Mouse (Mus musculus) forebrain, embryonic 14.5 days (tissue): ENCODE results near the gene Mad1l1. TPM values are rescaled to one million over a fixed set of nuclear protein-coding genes. Genes with fewer than 3 reads are reported as not detected.

Experiments used
- ATAC-seq: fragments of 200-750 bp; cut with Nextera tagmentation; 2 replicates; pipeline ENCODE4 v1.8.0; 2017; ENCODE audit warnings: mild to moderate bottlenecking, moderate library complexity
- DNase-seq: peaks from one replicate; pipeline ENCODE4 v3.0.0-alpha.2; 2015; ENCODE audit warnings: low spot score
- H3K27ac ChIP-seq: fragments of 300-500 bp; sonication (generic); 2 replicates; pipeline ENCODE4 v1.5.1; 2014; ENCODE audit warnings: low read depth, mild to moderate bottlenecking, control low read depth, low read length, moderate library complexity
- H3K27me3 ChIP-seq: fragments of 300-500 bp; sonication (generic); replicated peaks from 2 replicates; pipeline ENCODE4 v1.6.1; 2014; ENCODE audit warnings: low read length, control low read depth, mixed read lengths; ENCODE audit not compliant: control insufficient read depth, insufficient read depth
- H3K36me3 ChIP-seq: fragments of 300-500 bp; sonication (generic); 2 replicates; pipeline ENCODE4 v1.6.1; 2014; ENCODE audit warnings: low read length, control low read depth; ENCODE audit not compliant: control insufficient read depth, insufficient read depth
- H3K4me1 ChIP-seq: fragments of 300-500 bp; sonication (generic); 2 replicates; pipeline ENCODE4 v1.6.1; 2014; ENCODE audit warnings: antibody characterized with exemption, low read length, control low read depth; ENCODE audit not compliant: control insufficient read depth, insufficient read depth
- H3K4me2 ChIP-seq: fragments of 300-500 bp; sonication (generic); 2 replicates; pipeline ENCODE4 v1.6.1; 2014; ENCODE audit warnings: mild to moderate bottlenecking, control low read depth, low read length
- H3K4me3 ChIP-seq: fragments of 300-500 bp; sonication (generic); 2 replicates; pipeline ENCODE4 v1.5.1; 2014; ENCODE audit warnings: low read depth, low read length, control low read depth
- H3K9ac ChIP-seq: fragments of 300-500 bp; sonication (generic); 2 replicates; pipeline ENCODE4 v1.6.1; 2014; ENCODE audit warnings: mild to moderate bottlenecking, low read length, control low read depth, moderate library complexity
- H3K9me3 ChIP-seq: fragments of 300-500 bp; sonication (generic); replicated peaks from 2 replicates; pipeline ENCODE4 v1.6.1; 2016; ENCODE audit warnings: low read length, control low read depth, mixed read lengths; ENCODE audit not compliant: control insufficient read depth
- WGBS: fragments of 180-500 bp; shearing (Covaris S2); extraction: QIAGEN DNeasy Blood & Tissue Kit; methylation state at CpG from one replicate; pipeline ENCODE4 v1.1.7; 2014; 5-methylcytosine and 5-hydroxymethylcytosine counted together
- polyA plus RNA-seq: library from polyadenylated mRNA; unstranded; fragments of >200 nt; fragmentation: Nextera tagmentation; extraction: Ambion mirVana; gene quantifications from 2 replicates; pipeline ENCODE4 v1.2.1, GENCODE M21; 2014

The Mad1l1 gene
- polyA plus RNA-seq, 1 experiment from 2014 or later: 29.2 TPM

DNA sequence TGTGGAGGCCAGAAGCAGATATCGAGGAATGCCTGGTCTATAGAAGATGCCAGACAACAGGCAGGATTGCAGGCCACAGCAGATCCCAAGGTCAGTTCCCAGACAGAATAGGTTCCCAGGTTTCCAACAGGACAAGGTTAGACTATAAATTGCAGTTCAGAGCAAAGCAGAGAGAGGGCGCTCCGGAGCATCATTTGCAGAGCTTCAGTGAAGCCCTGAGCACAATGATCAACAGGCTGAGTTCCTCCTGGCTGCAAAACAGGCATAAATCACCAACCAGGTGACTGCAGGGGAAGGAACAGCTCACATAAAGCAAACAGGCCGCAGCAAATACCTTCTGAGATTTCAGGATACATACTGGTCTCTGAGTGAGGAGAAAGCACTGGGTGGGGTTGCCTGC lies 123.6 kb downstream of the Mad1l1 start:
- Histone ChIP-seq H3K27ac (no peak overlapping the region), H3K4me1 (no peaks in the 10 kb centered on the region), H3K27me3 (no peaks in the 10 kb centered on the region), H3K4me2 (no peak overlapping the region), H3K9me3 (no peaks in the 10 kb centered on the region), H3K9ac (no peak overlapping the region), H3K4me3 (no peak overlapping the region), H3K36me3 (no peaks in the 10 kb centered on the region; the same call in 1 of the 2 replicates)
- 32% methylated on average over 4 of the region's 4 CpGs for WGBS
- DNase-seq: peak; percentile 78
- no peak for ATAC-seq

DNA sequence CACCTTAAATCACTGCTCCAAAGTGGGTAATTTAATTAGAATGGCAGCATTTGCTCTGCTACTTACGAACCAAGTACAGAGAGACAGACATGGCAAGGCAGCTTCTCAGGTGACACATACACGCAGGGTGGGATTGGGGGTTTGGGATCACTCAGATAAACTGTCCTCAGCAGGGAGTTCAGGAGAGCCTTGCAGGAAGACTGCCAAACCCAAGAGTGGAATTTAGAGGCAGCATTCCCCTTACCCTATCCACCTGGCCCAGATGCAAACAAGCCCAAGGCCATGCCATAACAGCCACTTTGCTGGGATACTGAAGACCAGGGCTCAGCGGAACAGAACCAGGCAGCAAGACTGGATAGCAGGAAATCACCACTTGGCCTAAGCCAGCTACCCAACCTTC lies 124.9 kb downstream of the Mad1l1 start:
- no peak for DNase-seq
- no peaks in the 10 kb centered on the region; the same call in 1 of the 2 replicates for H3K36me3 ChIP-seq
- no peak overlapping the region for H3K4me3 ChIP-seq
- ATAC-seq: no peak
- no peaks in the 10 kb centered on the region for H3K27me3 ChIP-seq
- no peaks in the 10 kb centered on the region for H3K4me1 ChIP-seq
- H3K27ac ChIP-seq: no peak overlapping the region
- H3K4me2 ChIP-seq: no peak overlapping the region
- WGBS: 91% methylated on average over 3 of the region's 3 CpGs
- no peaks in the 10 kb centered on the region for H3K9me3 ChIP-seq
- no peak overlapping the region for H3K9ac ChIP-seq

DNA sequence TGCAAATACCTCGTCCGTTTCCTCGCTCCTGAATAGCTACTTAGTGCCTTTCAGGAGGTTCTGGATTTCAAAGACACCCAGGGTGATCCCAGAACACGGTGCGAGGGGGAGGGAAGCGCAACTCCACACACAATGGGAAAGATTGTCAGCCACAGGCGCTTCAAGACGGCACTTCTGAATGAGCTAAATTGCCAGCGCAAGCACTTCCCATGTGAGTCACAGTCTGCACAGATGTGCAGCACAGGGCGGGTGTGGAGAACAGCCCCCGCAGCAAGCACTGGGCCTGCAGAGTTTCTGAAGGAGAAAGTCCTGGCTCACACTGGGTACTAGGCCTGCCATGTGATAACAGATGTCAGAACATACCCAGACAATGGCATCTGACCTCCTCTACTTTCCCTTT lies 127.2 kb downstream of the Mad1l1 start:
- H3K27me3 ChIP-seq: no peaks in the 10 kb centered on the region
- no peaks in the 10 kb centered on the region for H3K4me1 ChIP-seq
- no peak overlapping the region; the same call in 1 of the 2 replicates for H3K27ac ChIP-seq
- peak; percentile 37; the same call in 1 of the 2 replicates for ATAC-seq
- H3K36me3 ChIP-seq: no peaks in the 10 kb centered on the region; the same call in 1 of the 2 replicates
- H3K9me3 ChIP-seq: no peaks in the 10 kb centered on the region
- peak; percentile 56 for DNase-seq
- no peak overlapping the region for H3K9ac ChIP-seq
- no peak overlapping the region for H3K4me2 ChIP-seq
- WGBS: 34% methylated on average over 11 of the region's 11 CpGs
- H3K4me3 ChIP-seq: no peak overlapping the region

DNA sequence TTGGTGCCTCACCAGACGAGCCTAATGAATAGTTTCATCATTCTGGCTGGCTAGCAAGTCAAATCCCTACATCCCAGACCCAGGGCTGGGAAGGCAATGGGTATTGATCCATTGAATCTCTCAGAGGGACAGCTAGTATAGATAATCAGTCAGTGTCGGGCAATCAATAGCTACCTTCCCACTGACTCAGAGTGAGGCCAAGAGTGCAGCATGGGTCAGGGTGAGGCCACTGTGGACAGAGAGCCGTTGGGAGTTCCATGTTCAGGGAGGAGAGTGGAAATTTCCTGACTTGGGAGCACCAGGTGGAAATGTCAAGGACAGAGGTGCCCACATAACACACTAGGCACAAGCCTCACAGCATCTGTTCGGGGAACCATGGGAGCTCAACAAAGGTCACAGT lies 129.8 kb downstream of the Mad1l1 start:
- no peak overlapping the region for H3K27ac ChIP-seq
- H3K36me3 ChIP-seq: no peaks in the 10 kb centered on the region; the same call in 1 of the 2 replicates
- DNase-seq: no peak
- H3K4me2 ChIP-seq: no peak overlapping the region
- ATAC-seq: no peak
- no peaks in the 10 kb centered on the region for H3K9me3 ChIP-seq
- no peaks in the 10 kb centered on the region for H3K27me3 ChIP-seq
- WGBS: 77% methylated on average over 4 of the region's 4 CpGs
- H3K9ac ChIP-seq: no peak overlapping the region
- no peak overlapping the region for H3K4me3 ChIP-seq
- H3K4me1 ChIP-seq: no peaks in the 10 kb centered on the region

DNA sequence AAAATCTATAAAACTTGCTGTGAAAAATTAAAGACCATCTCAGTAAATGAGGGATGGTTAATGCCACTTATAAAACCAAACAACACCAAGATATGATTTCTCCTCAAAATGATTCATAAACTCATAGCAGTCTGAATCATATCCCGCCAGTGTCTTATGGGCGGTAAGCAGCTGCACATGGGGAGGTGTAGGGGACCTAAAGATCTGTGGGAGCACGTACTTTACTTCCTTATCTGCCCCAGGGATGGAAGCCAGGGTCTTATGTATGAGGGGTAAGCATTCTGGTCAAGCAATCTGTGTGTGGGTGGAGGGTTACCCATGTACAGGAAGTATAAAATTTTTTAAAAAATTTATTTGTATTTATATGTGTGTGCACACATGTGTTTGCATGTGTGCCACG lies 135.0 kb downstream of the Mad1l1 start:
- no peaks in the 10 kb centered on the region for H3K4me1 ChIP-seq
- 89% methylated on average over 4 of the region's 4 CpGs for WGBS
- no peak overlapping the region for H3K4me3 ChIP-seq
- no peaks in the 10 kb centered on the region for H3K27me3 ChIP-seq
- H3K9ac ChIP-seq: no peak overlapping the region
- no peak for DNase-seq
- no peak overlapping the region for H3K27ac ChIP-seq
- H3K9me3 ChIP-seq: no peaks in the 10 kb centered on the region
- no peak for ATAC-seq
- no peaks in the 10 kb centered on the region for H3K36me3 ChIP-seq
- H3K4me2 ChIP-seq: no peak overlapping the region

DNA sequence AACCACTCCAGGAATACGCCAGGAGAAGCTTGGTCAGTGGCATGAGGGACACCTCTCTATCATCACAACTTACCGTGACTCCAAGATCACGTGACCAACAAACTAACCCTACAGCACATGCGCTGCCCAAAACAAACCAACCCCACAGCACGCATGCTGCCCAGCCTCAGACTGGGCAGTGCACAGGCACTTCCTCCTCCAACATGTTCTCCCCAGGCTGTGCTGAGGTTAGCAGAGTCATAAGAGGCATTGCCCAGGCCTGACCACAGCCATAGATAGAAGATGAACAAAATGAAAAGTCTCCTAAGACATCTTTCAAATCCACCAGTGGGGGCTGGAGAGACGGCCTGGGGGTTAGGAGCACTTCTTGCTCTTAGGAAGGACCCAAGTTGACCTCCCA lies 135.6 kb downstream of the Mad1l1 start:
- Histone ChIP-seq H3K9ac (no peak overlapping the region), H3K9me3 (no peaks in the 10 kb centered on the region), H3K4me1 (no peaks in the 10 kb centered on the region), H3K27ac (no peak overlapping the region), H3K27me3 (no peaks in the 10 kb centered on the region), H3K4me2 (no peak overlapping the region), H3K36me3 (no peaks in the 10 kb centered on the region), H3K4me3 (no peak overlapping the region)
- 93% methylated on average over 6 of the region's 6 CpGs for WGBS
- DNase-seq (no peak), ATAC-seq (no peak)

DNA sequence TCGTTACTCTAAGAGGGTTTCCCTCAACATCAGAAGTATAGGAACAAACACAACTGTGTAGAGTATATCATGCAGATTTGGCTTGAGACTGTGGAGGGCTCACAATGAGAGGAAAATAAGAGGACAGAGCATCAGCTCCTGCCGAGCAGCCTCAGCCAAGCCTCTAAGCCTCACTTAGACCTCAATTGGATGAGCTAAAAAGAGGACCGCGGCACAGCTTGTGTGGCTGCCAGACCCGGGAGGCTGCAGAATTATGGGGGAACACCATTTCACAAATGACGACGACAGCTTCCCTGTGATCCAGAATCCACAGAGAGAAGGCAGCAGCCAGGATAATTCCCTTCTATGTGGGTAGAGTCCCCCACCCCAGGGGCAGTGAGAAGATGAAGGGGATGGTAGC lies 138.0 kb downstream of the Mad1l1 start:
- H3K9me3 ChIP-seq: no peaks in the 10 kb centered on the region
- 60% methylated on average over 7 of the region's 7 CpGs for WGBS
- no peak for DNase-seq
- no peaks in the 10 kb centered on the region for H3K36me3 ChIP-seq
- H3K9ac ChIP-seq: no peak overlapping the region
- ATAC-seq: no peak
- H3K27ac ChIP-seq: no peak overlapping the region
- 0 out of 2 replicates have a peak, but pooled peaks cover under 1% of the 10 kb centered on the region for H3K4me1 ChIP-seq
- H3K4me3 ChIP-seq: no peak overlapping the region
- H3K27me3 ChIP-seq: no peaks in the 10 kb centered on the region
- no peak overlapping the region for H3K4me2 ChIP-seq

DNA sequence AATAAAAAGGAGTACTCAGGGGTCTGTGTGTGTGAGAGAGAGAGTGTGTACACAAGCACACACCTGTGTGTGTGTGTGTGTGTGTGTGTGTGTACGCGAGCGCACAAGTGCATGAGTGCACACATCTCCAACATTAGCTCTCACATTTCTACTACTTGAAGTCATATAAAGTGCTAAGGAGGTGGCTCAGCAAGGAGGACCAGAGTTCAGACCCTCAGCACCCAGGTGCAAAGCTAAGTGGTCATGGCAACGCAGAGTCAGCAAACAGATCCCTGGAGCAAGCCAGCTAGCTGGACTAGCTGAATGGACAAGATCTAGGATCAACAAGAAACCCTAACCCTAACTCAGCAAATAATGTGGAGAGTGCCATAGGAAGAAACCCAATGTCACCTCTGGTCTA lies 139.0 kb downstream of the Mad1l1 start:
- Histone ChIP-seq H3K4me1 (0 out of 2 replicates have a peak, but pooled peaks cover 3% of the 10 kb centered on the region), H3K9ac (no peak overlapping the region), H3K4me3 (no peak overlapping the region), H3K9me3 (no peaks in the 10 kb centered on the region), H3K36me3 (no peaks in the 10 kb centered on the region), H3K27me3 (no peaks in the 10 kb centered on the region), H3K27ac (no peak overlapping the region), H3K4me2 (no peak overlapping the region)
- 94% methylated on average over 4 of the region's 4 CpGs for WGBS
- no peak for ATAC-seq
- no peak for DNase-seq

DNA sequence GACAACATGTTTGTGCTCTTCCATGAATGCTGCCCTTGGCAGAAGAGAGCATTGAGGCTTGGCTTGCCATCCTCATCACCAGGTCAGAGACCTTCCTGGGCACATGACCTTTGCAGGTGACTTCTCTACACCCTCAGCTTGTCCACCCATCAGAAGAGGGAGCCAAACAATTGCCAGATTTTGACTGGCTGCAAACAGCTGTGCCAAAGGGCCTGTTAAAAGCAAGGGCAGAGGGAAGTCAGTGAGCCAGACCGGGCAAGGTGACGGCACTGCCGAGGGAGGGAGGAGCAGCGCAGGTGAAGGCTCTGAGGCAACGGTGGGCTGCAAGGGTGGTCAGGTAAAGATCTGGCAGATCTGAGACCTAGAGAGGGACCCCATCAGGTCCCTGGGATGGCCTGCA lies 141.3 kb downstream of the Mad1l1 start:
- Histone ChIP-seq H3K27ac (no peak overlapping the region), H3K27me3 (no peaks in the 10 kb centered on the region), H3K4me1 (0 out of 2 replicates have a peak, but pooled peaks cover 3% of the 10 kb centered on the region), H3K4me3 (no peak overlapping the region), H3K4me2 (no peak overlapping the region), H3K9me3 (no peaks in the 10 kb centered on the region), H3K36me3 (no peaks in the 10 kb centered on the region), H3K9ac (no peak overlapping the region)
- DNase-seq (no peak), ATAC-seq (no peak)
- WGBS: 96% methylated on average over 5 of the region's 5 CpGs
